Mouse (Mus musculus): ENCODE results near the gene Lrrc8b. TPM values are rescaled to one million over a fixed set of nuclear protein-coding genes. Genes with fewer than 3 reads are reported as not detected.

Lrrc8b gene
- polyA plus RNA-seq (2014; fragmentation: Nextera tagmentation; extraction: Ambion mirVana), result 10.4 and 11.3 TPM in 2 replicates

DNA sequence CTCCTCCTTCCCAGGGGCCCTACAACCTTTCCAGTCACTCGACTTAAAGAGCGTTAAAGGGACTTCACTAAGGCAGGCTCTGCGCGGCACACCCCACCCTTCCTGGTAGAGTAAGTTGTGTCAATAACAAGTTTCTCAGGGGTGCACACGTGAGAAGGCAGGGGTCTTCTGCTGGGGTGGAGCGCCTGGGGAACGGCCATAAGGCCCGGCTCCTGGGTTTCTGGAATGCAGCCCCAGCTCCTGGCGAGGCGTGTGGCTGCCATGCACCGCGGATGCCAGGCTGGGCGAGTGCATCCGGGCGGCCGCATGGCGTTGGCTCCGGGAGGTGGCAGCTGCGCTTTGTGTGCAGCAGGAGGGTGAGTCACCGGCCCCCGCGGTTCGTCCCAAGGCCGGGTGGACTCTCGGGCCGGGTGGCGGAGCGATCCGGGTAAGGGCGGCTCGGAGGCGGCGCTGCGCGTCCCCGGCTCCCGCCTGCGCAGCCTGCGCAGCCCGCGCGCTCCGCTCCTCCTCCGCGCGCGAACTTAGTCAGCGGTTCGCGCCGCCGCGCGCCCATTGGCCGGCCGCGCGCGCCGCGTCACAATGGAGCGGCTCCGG lies at the start of gene Lrrc8b:
Gene Lrrc8b (plus strand): TSS at position 578 of the 594 bp plus-strand sequence.
- peak; percentile 96 for ATAC-seq (ENCODE audit: insufficient read depth)

DNA sequence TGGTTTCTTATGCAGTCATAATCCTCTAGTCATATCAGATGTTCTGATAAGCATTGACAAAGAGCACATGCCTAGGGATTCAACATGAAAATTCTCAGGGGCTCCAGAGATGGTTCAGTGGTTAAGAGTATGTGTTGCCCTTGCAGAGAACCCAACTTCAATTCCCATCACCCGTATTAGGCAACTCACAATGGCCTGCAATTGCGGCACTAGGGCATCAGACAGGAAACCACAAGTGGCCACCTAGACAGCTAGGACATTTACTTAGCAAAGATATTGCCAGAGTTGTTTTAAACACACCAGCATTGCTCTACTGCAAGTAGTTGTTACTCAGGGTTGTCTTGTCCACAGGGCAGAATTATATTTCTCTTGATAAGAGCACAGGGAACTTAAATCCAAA lies 34.1 kb upstream of the Lrrc8b start:
- H3K9ac ChIP-seq, result no peak overlapping the region
- no peaks in the 10 kb centered on the region for H3K36me3 ChIP-seq (ENCODE audit: insufficient read depth)
- no peaks in the 10 kb centered on the region for H3K27me3 ChIP-seq (ENCODE audit: insufficient read depth, low read length)
- H3K4me3 ChIP-seq (ENCODE audit: low read depth, low read length), result no peak overlapping the region
- H3K27ac ChIP-seq (ENCODE audit: low read depth), result no peak overlapping the region
- no peaks in the 10 kb centered on the region for H3K4me1 ChIP-seq (ENCODE audit: insufficient read depth)
- H3K9me3 ChIP-seq (ENCODE audit: low read depth, low read length), result no peaks in the 10 kb centered on the region
- WGBS, result 80% methylated on average over 2 of the region's 2 CpGs
- TF ChIP-seq CTCF (IDR thresholded peaks at IDR 0.05; ENCODE audit: low read depth), result no peak
- ATAC-seq (ENCODE audit: insufficient read depth) (no peak), DNase-seq (no peak)
- no peak overlapping the region for H3K4me2 ChIP-seq

More for the DNA sequence above, at the start of gene Lrrc8b:
- Histone ChIP-seq H3K27ac (ENCODE audit: low read depth) (peak within 1 kb of the TSS; percentile 88), H3K36me3 (ENCODE audit: insufficient read depth) (no peaks in the 10 kb centered on the region), H3K9ac (peak within 1 kb of the TSS; percentile 87), H3K9me3 (ENCODE audit: low read depth, low read length) (no peaks in the 10 kb centered on the region), H3K4me3 (ENCODE audit: low read depth, low read length) (peak within 1 kb of the TSS; percentile 79), H3K4me1 (ENCODE audit: insufficient read depth) (no peaks in the 10 kb centered on the region), H3K27me3 (ENCODE audit: insufficient read depth, low read length) (no peaks in the 10 kb centered on the region), H3K4me2 (peak within 1 kb of the TSS; percentile 94)
- peak; percentile 95 for DNase-seq
- TF ChIP-seq CTCF (IDR thresholded peaks at IDR 0.05; ENCODE audit: low read depth), result no peak
- under 1% methylated on average over 57 of the region's 63 CpGs for WGBS

DNA sequence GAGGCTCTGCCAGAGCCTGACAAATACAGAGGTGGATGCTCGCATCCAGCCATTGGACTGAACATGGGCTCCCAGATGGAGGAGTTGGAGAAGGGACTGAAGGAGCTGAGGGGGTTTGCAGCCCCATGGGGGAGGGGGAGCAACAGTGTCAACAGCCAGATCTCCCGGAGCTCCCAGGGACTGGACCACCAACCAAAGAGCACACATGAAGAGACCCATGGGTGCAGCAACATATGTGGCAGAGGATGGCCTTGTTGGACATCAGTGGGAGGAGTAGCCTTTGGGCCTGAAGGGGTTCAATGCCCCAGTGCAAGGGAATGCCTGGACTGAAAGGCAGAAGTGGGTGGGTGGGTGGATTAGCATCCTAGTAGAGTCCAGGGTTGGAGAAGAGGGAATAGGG lies 25.2 kb upstream of the Lrrc8b start:
- H3K27ac ChIP-seq (ENCODE audit: low read depth), result no peak overlapping the region
- no peak for DNase-seq
- no peak for TF ChIP-seq CTCF (IDR thresholded peaks at IDR 0.05; ENCODE audit: low read depth)
- no peaks in the 10 kb centered on the region for H3K36me3 ChIP-seq (ENCODE audit: insufficient read depth)
- no peaks in the 10 kb centered on the region for H3K4me1 ChIP-seq (ENCODE audit: insufficient read depth)
- no peak for ATAC-seq (ENCODE audit: insufficient read depth)
- H3K27me3 ChIP-seq (ENCODE audit: insufficient read depth, low read length), result no peaks in the 10 kb centered on the region
- H3K9me3 ChIP-seq (ENCODE audit: low read depth, low read length), result peaks cover 4% of the 10 kb centered on the region; the same call in 1 of the 2 replicates
- H3K9ac ChIP-seq, result no peak overlapping the region
- 89% methylated on average over 2 of the region's 2 CpGs for WGBS
- H3K4me3 ChIP-seq (ENCODE audit: low read depth, low read length), result no peak overlapping the region
- H3K4me2 ChIP-seq, result no peak overlapping the region

GRCm38 (mm10) chr5:105393731-105394130 lies 21.8 kb upstream of the Lrrc8b start:
- Histone ChIP-seq H3K4me1 (ENCODE audit: insufficient read depth) (no peaks in the 10 kb centered on the region), H3K27ac (ENCODE audit: low read depth) (no peak overlapping the region), H3K27me3 (ENCODE audit: insufficient read depth, low read length) (no peaks in the 10 kb centered on the region), H3K9me3 (ENCODE audit: low read depth, low read length) (peaks cover 4% of the 10 kb centered on the region; the same call in 1 of the 2 replicates), H3K4me3 (ENCODE audit: low read depth, low read length) (no peak overlapping the region), H3K4me2 (no peak overlapping the region), H3K36me3 (ENCODE audit: insufficient read depth) (no peaks in the 10 kb centered on the region), H3K9ac (no peak overlapping the region)
- ATAC-seq (ENCODE audit: insufficient read depth) (no peak), DNase-seq (no peak)
- TF ChIP-seq CTCF (IDR thresholded peaks at IDR 0.05; ENCODE audit: low read depth), result no peak
- 85% methylated on average over 6 of the region's 6 CpGs for WGBS

DNA sequence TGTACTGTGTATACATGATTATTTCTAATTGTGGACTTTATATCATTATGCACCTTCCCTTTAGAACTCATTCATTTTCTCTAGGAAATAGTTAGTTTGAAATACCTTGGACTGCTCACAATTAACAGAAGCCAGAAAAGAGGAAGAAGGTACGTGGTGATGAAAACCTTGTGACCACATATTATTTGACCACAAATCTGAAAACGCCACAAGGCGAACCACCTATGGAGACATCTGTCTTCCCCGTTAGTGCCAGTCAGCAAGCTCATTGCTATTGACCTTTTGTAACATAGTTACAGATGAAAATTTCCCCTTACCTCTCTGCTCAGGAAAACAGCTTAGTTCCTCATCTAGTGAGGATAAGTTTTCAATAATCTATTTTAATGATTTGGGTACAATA lies 20.4 kb upstream of the Lrrc8b start:
- DNase-seq (no peak), ATAC-seq (ENCODE audit: insufficient read depth) (no peak)
- Histone ChIP-seq H3K9me3 (ENCODE audit: low read depth, low read length) (peaks cover 4% of the 10 kb centered on the region; the same call in 1 of the 2 replicates), H3K4me2 (no peak overlapping the region), H3K27ac (ENCODE audit: low read depth) (no peak overlapping the region), H3K27me3 (ENCODE audit: insufficient read depth, low read length) (no peaks in the 10 kb centered on the region), H3K9ac (no peak overlapping the region), H3K4me1 (ENCODE audit: insufficient read depth) (no peaks in the 10 kb centered on the region), H3K36me3 (ENCODE audit: insufficient read depth) (no peaks in the 10 kb centered on the region), H3K4me3 (ENCODE audit: low read depth, low read length) (no peak overlapping the region)
- WGBS, result 85% methylated on average over 4 of the region's 4 CpGs
- TF ChIP-seq CTCF (IDR thresholded peaks at IDR 0.05; ENCODE audit: low read depth), result no peak

GRCm38 (mm10) chr5:105398966-105399365 lies 16.6 kb upstream of the Lrrc8b start:
- H3K4me2 ChIP-seq, result no peak overlapping the region
- 70% methylated on average over 6 of the region's 6 CpGs for WGBS
- DNase-seq, result no peak
- no peaks in the 10 kb centered on the region for H3K36me3 ChIP-seq (ENCODE audit: insufficient read depth)
- H3K27me3 ChIP-seq (ENCODE audit: insufficient read depth, low read length), result no peaks in the 10 kb centered on the region
- H3K9ac ChIP-seq, result no peak overlapping the region
- no peak for ATAC-seq (ENCODE audit: insufficient read depth)
- H3K4me3 ChIP-seq (ENCODE audit: low read depth, low read length), result no peak overlapping the region
- no peak overlapping the region for H3K27ac ChIP-seq (ENCODE audit: low read depth)
- no peak for TF ChIP-seq CTCF (IDR thresholded peaks at IDR 0.05; ENCODE audit: low read depth)
- no peaks in the 10 kb centered on the region for H3K4me1 ChIP-seq (ENCODE audit: insufficient read depth)
- no peaks in the 10 kb centered on the region; the same call in 1 of the 2 replicates for H3K9me3 ChIP-seq (ENCODE audit: low read depth, low read length)

GRCm38 (mm10) chr5:105399631-105400423 lies 15.7 kb upstream of the Lrrc8b start:
- H3K27ac ChIP-seq (ENCODE audit: low read depth), result no peak overlapping the region
- H3K9ac ChIP-seq, result no peak overlapping the region
- H3K9me3 ChIP-seq (ENCODE audit: low read depth, low read length), result no peaks in the 10 kb centered on the region
- H3K4me2 ChIP-seq, result peak overlapping the region; percentile 50
- peak; percentile 68 for TF ChIP-seq CTCF (IDR thresholded peaks at IDR 0.05; ENCODE audit: low read depth)
- no peaks in the 10 kb centered on the region for H3K36me3 ChIP-seq (ENCODE audit: insufficient read depth)
- 28% methylated on average over 13 of the region's 13 CpGs for WGBS
- peak; percentile 62; the same call in 1 of the 2 replicates for ATAC-seq (ENCODE audit: insufficient read depth)
- H3K4me3 ChIP-seq (ENCODE audit: low read depth, low read length), result peak overlapping the region; percentile 8; the same call in 1 of the 2 replicates
- DNase-seq, result peak; percentile 92
- no peaks in the 10 kb centered on the region for H3K27me3 ChIP-seq (ENCODE audit: insufficient read depth, low read length)
- H3K4me1 ChIP-seq (ENCODE audit: insufficient read depth), result no peaks in the 10 kb centered on the region

Data from lung, embryonic 14.5 days (tissue).